In the genomic region with DNA sequence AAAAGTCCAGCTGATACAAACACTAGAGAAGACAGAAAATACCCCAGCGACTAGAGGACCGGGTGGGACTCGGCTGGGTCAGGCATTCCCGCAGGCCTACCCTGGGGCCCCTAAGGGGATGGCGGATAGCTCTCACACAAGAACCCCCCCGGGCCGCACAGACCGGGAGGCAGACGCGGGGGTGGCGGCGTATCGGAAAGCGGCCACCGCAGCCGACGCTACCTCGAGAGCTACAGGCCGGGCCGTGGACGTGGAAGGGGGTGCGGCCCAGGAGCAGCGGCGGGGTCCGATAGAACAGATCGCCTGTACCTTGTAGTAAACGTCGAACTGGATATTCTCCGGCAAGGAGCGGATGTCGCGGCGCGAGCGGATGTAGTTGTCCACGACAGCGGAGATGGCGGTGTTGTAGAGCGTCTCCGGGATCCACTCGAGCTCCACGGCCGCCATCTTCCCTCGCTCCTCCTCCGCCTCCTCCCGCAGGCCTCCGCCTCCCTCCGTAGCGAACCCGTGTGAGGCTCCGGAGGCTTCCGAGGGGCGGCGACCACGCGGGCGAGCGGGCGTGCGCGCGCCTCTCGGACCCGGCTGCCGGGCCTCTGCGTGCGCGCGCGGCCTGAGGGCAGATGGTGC, we compare ENCODE assay signal across 8 mouse cellular contexts. TPM values are rescaled to one million over a fixed set of nuclear protein-coding genes. Genes with fewer than 3 reads are reported as not detected.
DNase-seq lines count a peak whose midpoint lies in the region; ATAC-seq and TF ChIP-seq lines count a peak whose summit lies in the region.

No protein-coding gene starts in this region.

- ATAC-seq in frontal cortex, adult (ENCODE audit: low TSS enrichment), result peak; percentile 97
- peak; percentile 94 for ATAC-seq in lung, postnatal 0 days

- H3K4me1 ChIP-seq in cerebellum, adult 2 months (ENCODE audit: control insufficient read depth, insufficient read depth, low read length), result no peaks in the 10 kb centered on the region
- H3K4me1 ChIP-seq in hindbrain, embryonic 10.5 days (replicated peaks), result peaks cover 13% of the 10 kb centered on the region
- H3K4me1 ChIP-seq in lung, postnatal 0 days (ENCODE audit: insufficient read depth, low read depth, low read length), result peaks cover 9% of the 10 kb centered on the region; the same call in 1 of the 2 replicates

- no peaks in the 10 kb centered on the region for H3K9me3 ChIP-seq in hindbrain, embryonic 10.5 days
- no peaks in the 10 kb centered on the region for H3K9me3 ChIP-seq in lung, postnatal 0 days (ENCODE audit: low read length)

- H3K27ac ChIP-seq in cerebellum, adult 2 months (ENCODE audit: insufficient read depth, low read length), result peak overlapping the region; percentile 86
- peak overlapping the region; percentile 99 for H3K27ac ChIP-seq in hindbrain, embryonic 10.5 days
- peak overlapping the region; percentile 99 for H3K27ac ChIP-seq in lung, postnatal 0 days (ENCODE audit: low read length)

- WGBS in cerebellum, adult 2 months, result under 1% methylated on average over 70 of the region's 70 CpGs
- under 1% methylated on average over 70 of the region's 70 CpGs for WGBS in hindbrain, embryonic 10.5 days
- WGBS in lung, postnatal 0 days, result under 1% methylated on average over 66 of the region's 70 CpGs

- H3K36me3 ChIP-seq in hindbrain, embryonic 10.5 days, result peaks cover 40% of the 10 kb centered on the region
- no peaks in the 10 kb centered on the region for H3K36me3 ChIP-seq in lung, postnatal 0 days (ENCODE audit: insufficient read depth, low read length)

- H3K4me3 ChIP-seq in cerebellum, adult 2 months (replicated peaks; ENCODE audit: insufficient read depth, low read depth, low read length), result peak overlapping the region; percentile 74
- peak overlapping the region; percentile 95 for H3K4me3 ChIP-seq in hindbrain, embryonic 10.5 days
- peak overlapping the region; percentile 97 for H3K4me3 ChIP-seq in lung, postnatal 0 days (ENCODE audit: low read depth, low read length)

- H3K9ac ChIP-seq in lung, postnatal 0 days (replicated peaks; ENCODE audit: low read depth), result peak overlapping the region; percentile 93

- TF ChIP-seq EP300 in lung, postnatal 0 days (IDR thresholded peaks at IDR 0.05), result no peak

- no peak for TF ChIP-seq POLR2A in cerebellum, adult 2 months (IDR thresholded peaks at IDR 0.05; ENCODE audit: borderline replicate concordance, insufficient read depth, low read length)

- TF ChIP-seq CTCF in cerebellum, adult 2 months (IDR thresholded peaks at IDR 0.05; ENCODE audit: borderline replicate concordance, insufficient read depth, low read depth, low read length), result no peak
- 0 out of 2 replicates have a peak, but pooled peaks have one; percentile 2 for TF ChIP-seq CTCF in lung, postnatal 0 days (IDR thresholded peaks at IDR 0.05)

- DNase-seq in MN1 (ENCODE audit: low spot score), result peak; percentile 80
- DNase-seq in cerebellum, adult 2 months, result peak; percentile 86 to 88
- DNase-seq in hindbrain, embryonic 10.5 days (ENCODE audit: low spot score), result no peak
- DNase-seq in layer of hippocampus, postnatal 10 days (ENCODE audit: low spot score in 2 of 2), result peak; percentile 84 to 88
- peak; percentile 92 for DNase-seq in lung, postnatal 0 days (ENCODE audit: low spot score)
- peak; percentile 84 for DNase-seq in ovary, postnatal 36 days (ENCODE audit: low spot score)
- DNase-seq in thymus, postnatal 14 days, result peak; percentile 92

- H3K27me3 ChIP-seq in cerebellum, adult 2 months (ENCODE audit: control insufficient read depth, insufficient read depth, low read length), result no peaks in the 10 kb centered on the region
- no peaks in the 10 kb centered on the region for H3K27me3 ChIP-seq in hindbrain, embryonic 10.5 days (ENCODE audit: insufficient read depth, poor library complexity, severe bottlenecking)
- H3K27me3 ChIP-seq in lung, postnatal 0 days (replicated peaks; ENCODE audit: insufficient read depth, low read length), result no peaks in the 10 kb centered on the region

- H3K4me2 ChIP-seq in lung, postnatal 0 days (replicated peaks; ENCODE audit: low read depth, low read length), result peak overlapping the region; percentile 60

RNA-seq across cellular contexts. Expression of a gene that starts 0.5 kb away (rescaled TPM):
- 43.0 and 43.4 TPM in 2 replicates for polyA plus RNA-seq in cerebellum, adult 2 months (2012; rRNA removed)
- polyA plus RNA-seq in hindbrain, embryonic 10.5 days (2016; fragmentation: Nextera tagmentation; extraction: Ambion mirVana), result 38.7 and 45.0 TPM in 2 replicates
- total RNA-seq in layer of hippocampus, postnatal 10 days (2021), result 10 to 100 TPM; 58.8 to 63.6 TPM
- 25.9 and 27.4 TPM in 2 replicates for polyA plus RNA-seq in lung, postnatal 0 days (2015; fragmentation: Nextera tagmentation; extraction: Ambion mirVana)
